Mouse (Mus musculus): ENCODE results near the gene Pnpla2. TPM values are rescaled to one million over a fixed set of nuclear protein-coding genes. Genes with fewer than 3 reads are reported as not detected.

Pnpla2 gene
- total RNA-seq, 1 experiment from 2014 or later = 19.7 TPM

- no peak for ATAC-seq (replicated peaks; ENCODE audit: insufficient number of reproducible peaks, low FRiP score, low TSS enrichment, poor library complexity, severe bottlenecking)
Observed at GRCm38 (mm10) chr7:141476226-141476980, 21.4 kb downstream of the Pnpla2 start.

GRCm38 (mm10) chr7:141476981-141477370, 22.0 kb downstream of the Pnpla2 start:
- ATAC-seq (replicated peaks; ENCODE audit: insufficient number of reproducible peaks, low FRiP score, low TSS enrichment, poor library complexity, severe bottlenecking) = no peak

GRCm38 (mm10) chr7:141477578-141478269, 22.7 kb downstream of the Pnpla2 start:
- no peak for ATAC-seq (replicated peaks; ENCODE audit: insufficient number of reproducible peaks, low FRiP score, low TSS enrichment, poor library complexity, severe bottlenecking)

- ATAC-seq (replicated peaks; ENCODE audit: insufficient number of reproducible peaks, low FRiP score, low TSS enrichment, poor library complexity, severe bottlenecking) = no peak
Observed at GRCm38 (mm10) chr7:141478270-141478748, 23.3 kb downstream of the Pnpla2 start.

GRCm38 (mm10) chr7:141480842-141481497, 26.0 kb downstream of the Pnpla2 start:
- ATAC-seq (replicated peaks; ENCODE audit: insufficient number of reproducible peaks, low FRiP score, low TSS enrichment, poor library complexity, severe bottlenecking) = peak; percentile 83

- ATAC-seq (replicated peaks; ENCODE audit: insufficient number of reproducible peaks, low FRiP score, low TSS enrichment, poor library complexity, severe bottlenecking) = no peak
Observed at GRCm38 (mm10) chr7:141481498-141482401, 26.8 kb downstream of the Pnpla2 start.

GRCm38 (mm10) chr7:141482531-141483024, 27.6 kb downstream of the Pnpla2 start:
- no peak for ATAC-seq (replicated peaks; ENCODE audit: insufficient number of reproducible peaks, low FRiP score, low TSS enrichment, poor library complexity, severe bottlenecking)

GRCm38 (mm10) chr7:141483114-141483653, 28.2 kb downstream of the Pnpla2 start:
- ATAC-seq (replicated peaks; ENCODE audit: insufficient number of reproducible peaks, low FRiP score, low TSS enrichment, poor library complexity, severe bottlenecking) = no peak

GRCm38 (mm10) chr7:141484186-141485120, 29.5 kb downstream of the Pnpla2 start:
- ATAC-seq (replicated peaks; ENCODE audit: insufficient number of reproducible peaks, low FRiP score, low TSS enrichment, poor library complexity, severe bottlenecking) = no peak

- ATAC-seq (replicated peaks; ENCODE audit: insufficient number of reproducible peaks, low FRiP score, low TSS enrichment, poor library complexity, severe bottlenecking) = no peak
Observed at GRCm38 (mm10) chr7:141485186-141485585, 30.2 kb downstream of the Pnpla2 start.

GRCm38 (mm10) chr7:141485606-141486005, 30.6 kb downstream of the Pnpla2 start:
- ATAC-seq (replicated peaks; ENCODE audit: insufficient number of reproducible peaks, low FRiP score, low TSS enrichment, poor library complexity, severe bottlenecking) = no peak

- no peak for ATAC-seq (replicated peaks; ENCODE audit: insufficient number of reproducible peaks, low FRiP score, low TSS enrichment, poor library complexity, severe bottlenecking)
Observed at GRCm38 (mm10) chr7:141486239-141486638, 31.2 kb downstream of the Pnpla2 start.

- ATAC-seq (replicated peaks; ENCODE audit: insufficient number of reproducible peaks, low FRiP score, low TSS enrichment, poor library complexity, severe bottlenecking) = no peak
Observed at GRCm38 (mm10) chr7:141487141-141487540, 32.1 kb downstream of the Pnpla2 start.

GRCm38 (mm10) chr7:141491151-141491550, 36.2 kb downstream of the Pnpla2 start:
- no peak for ATAC-seq (replicated peaks; ENCODE audit: insufficient number of reproducible peaks, low FRiP score, low TSS enrichment, poor library complexity, severe bottlenecking)

GRCm38 (mm10) chr7:141492738-141493137, 37.7 kb downstream of the Pnpla2 start:
- ATAC-seq (replicated peaks; ENCODE audit: insufficient number of reproducible peaks, low FRiP score, low TSS enrichment, poor library complexity, severe bottlenecking) = no peak

- no peak for ATAC-seq (replicated peaks; ENCODE audit: insufficient number of reproducible peaks, low FRiP score, low TSS enrichment, poor library complexity, severe bottlenecking)
Observed at GRCm38 (mm10) chr7:141493729-141494128, 38.7 kb downstream of the Pnpla2 start.

GRCm38 (mm10) chr7:141495379-141495778, 40.4 kb downstream of the Pnpla2 start:
- ATAC-seq (replicated peaks; ENCODE audit: insufficient number of reproducible peaks, low FRiP score, low TSS enrichment, poor library complexity, severe bottlenecking) = no peak
